Mouse (Mus musculus): ENCODE data around the gene Slfn2.

Gene Slfn2

DNA sequence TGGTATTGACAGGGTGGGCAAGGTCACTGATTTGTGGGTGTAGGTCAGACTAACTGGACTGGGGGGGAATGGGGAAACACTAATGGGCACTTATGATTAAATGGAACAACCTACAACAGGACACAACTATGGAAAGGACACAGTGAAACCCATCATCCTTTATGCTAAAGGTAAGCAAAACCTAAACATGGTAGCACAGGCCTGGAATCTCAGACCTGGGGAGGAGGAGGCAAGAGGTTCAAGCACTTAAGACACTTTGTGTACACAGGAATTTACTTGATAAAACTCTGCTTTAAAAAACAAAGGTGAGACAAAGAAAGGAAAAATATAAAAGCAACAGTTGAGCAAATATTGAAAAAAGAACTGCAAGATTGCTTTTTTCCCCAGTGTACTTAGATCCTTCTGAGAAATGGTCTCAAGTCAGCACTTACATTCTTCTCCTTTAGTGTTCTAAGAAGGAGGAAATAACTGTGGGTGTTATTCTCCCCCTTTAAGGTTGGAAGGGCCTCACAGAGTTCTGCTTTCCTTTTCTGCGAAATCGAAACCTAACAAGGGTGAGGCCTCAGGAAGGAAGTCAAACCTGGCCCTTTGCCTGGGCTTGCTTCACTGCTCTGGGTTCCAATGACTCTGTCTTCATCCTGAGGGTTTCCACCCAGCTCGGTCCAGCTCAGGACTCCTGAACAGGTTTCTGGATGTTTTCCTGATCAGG lies 13.0 kb downstream of the Slfn2 start:
- no peak for DNase-seq (ENCODE audit: low spot score)

DNA sequence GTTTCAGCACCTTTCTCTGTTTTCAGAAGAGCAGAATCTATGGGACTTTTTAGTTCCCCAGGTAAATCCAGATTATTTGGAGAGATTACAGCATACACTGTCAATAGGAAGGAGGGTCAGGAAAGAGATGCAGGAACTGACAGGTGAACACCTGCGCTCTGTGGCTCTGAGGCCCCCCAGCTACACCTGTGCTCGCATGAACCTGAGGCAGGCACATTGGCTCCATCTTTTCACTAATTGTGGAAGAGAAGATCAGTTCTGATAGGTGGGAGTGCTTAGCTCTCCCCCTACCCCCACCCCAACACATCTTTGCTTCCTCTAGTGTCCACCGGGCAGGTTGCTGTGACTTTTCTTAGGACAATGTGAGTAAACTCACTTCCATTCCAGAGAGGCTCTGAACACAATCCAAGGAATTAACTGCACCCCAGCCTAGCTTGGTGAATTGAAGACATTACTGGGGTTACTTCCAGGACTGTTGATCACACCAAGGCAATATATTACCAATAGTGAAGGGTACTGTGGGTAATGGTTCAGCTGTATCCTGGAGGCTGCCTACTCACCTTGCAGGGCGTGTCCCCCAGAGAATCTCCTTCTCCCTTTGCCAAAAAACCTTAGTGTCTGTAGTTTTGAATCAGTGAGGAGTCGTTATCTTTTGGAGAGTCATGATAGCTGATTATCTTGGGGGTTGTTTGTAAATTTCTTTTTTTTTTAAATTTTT lies 13.7 kb downstream of the Slfn2 start:
- no peak for DNase-seq (ENCODE audit: low spot score)

DNA sequence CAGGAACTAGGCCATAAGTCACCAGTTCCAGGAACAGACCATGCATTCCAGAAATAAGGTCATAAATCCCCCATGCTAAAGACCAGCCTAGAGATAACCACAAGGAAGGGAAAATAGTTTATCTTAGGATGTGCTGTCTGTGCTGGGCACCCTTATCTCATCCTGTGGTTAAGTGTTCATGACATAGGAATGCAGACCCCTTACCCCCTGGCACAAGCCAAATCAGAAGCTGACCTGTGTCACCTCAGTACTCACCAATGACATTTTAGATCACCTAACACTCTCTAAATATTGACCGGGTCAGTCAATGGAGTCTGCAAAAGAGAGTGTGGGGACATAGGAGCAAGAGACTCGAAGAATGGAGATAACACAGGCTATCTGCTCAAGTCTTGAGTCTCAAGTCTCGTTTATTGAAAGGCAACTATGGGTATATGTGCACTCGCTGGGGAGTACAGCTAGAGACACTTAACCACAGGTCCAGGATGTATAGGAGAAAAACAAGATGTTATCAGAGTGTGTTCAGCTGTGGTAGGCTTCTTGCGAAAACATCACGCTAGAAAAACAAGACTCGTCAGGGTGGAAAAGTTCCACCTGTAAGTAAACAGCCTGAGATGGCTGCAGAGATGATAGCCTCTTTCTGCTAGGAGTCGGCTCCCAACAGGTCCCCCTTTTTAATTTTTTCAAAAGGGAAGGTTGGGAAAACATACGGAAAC lies 14.7 kb downstream of the Slfn2 start:
- no peak for DNase-seq (ENCODE audit: low spot score)

DNA sequence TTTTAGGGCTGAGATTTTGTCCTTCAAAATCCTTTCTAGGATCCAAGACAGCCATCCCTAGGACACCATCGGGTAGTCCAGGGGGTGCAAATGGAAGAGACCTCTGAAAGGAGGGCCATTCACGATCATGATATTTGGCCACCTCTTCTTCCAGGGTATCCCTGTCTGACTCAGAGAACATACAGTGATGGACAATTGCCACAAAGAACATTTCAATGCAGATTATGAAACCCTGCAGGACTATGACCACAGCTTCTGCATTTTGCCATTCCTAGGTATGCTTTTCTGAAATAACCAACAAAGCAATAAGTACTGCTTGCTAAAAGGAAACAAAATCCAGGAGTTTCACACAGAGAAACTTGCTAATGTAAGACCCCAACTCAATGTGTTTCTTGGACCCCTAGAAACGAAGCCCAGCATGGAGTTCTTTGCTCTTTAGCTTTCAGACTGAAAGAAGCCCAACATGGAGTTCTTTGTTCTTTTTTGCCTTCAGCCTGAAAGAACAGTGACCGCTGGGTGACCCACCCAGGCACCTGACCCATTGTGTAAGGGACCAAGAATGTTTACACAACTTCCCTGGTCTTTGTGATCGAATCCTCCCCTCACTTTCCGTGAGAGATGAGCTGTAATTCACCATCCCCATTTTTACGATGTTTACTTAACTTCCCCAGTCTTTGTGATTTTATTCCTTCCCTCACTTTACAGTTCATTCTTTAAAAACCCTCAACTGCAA lies 18.0 kb downstream of the Slfn2 start:
- DNase-seq (ENCODE audit: low spot score): no peak

DNA sequence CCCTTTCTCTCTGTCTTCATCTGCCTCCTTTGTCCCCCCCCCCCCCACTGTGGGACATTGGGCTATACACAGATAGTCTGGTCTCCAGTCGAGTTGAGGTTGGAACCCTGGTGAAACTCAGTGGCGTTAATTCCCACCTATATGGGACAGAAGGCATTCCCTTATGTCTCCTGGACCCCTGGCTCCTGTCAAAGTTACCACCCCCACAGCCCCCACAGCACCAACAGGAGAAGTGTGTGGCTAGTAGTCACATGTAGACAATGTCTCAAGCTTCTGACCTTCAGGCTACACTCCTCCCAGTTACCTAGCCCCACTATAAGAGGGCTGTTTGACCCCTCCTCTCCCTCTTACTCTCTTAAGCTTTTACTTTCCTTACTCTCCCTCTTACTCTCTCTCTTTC lies 19.2 kb downstream of the Slfn2 start:
- DNase-seq (ENCODE audit: low spot score): no peak

DNA sequence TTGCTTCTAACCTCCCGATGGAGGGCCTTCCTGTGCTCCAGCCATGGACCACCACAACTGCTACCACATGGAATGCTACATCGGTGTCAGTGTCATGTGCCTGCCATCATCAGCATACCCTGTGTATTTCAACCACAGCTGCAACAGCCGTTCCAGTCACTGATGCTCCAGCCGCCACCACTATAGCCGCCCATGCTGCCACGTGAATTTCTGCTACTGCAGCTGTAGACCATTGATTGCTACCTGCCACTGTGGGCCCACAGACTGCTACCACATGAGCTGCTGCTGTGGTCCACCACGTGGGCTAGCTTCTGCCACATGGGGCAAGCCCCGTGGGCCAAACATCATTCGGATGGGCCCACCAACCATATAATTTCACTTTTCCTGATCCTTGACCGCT lies 19.8 kb downstream of the Slfn2 start:
- DNase-seq (ENCODE audit: low spot score): no peak

DNA sequence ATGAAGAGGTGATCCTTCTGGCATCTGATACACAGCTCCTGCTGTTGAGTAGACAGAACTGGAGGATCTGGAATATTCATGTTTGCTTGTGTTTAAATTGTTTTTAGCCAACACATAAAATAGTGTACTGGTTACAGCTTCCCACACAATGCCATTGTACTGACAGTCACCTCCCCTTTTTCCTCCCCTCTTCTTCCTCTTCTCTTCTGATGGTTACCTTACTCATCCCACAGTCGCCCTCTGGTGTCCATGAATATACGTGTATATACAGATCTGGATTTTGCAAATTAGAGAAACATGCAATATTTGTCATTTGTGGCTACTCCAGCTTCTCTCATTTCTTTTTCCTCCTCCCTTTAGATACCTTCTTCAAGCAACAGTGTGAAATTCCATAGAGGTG lies 50.2 kb downstream of the Slfn2 start:
- peak; percentile 23 for DNase-seq (ENCODE audit: low spot score)

DNA sequence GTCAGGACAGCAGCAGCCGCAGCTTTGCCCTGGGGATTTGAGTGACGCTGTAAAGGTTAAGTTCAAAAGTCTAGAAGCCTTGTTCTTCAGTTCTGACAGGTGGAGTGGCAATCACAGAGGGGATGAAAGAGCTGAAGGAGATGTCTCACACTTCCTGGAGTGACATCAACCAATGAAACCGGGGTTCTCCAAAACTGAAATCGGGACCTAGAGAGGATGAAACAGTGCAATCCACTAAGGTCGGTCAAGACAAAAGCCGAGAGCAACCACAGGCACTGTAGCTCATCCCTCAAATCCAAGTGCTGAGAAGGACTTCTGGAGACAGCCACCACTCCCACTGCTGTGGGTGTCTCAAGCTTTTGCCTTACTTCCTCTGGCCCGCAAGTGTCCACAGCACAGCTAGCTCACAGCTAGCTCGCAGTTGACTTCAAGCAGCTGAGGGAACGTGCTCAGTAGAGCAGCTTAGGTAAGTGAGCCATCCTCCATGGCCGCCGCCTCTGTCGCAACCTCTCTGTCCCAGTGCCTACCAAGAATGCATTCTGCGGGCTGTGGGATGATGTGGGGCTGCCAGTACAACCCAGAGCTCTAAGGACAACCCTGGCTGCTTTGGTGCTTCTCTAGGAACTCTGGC lies 51.8 kb downstream of the Slfn2 start, which contains the start of gene Slfn1:
Gene Slfn1 (plus strand): TSS at position 253 of the 631 bp plus-strand sequence.
- no peak for DNase-seq (ENCODE audit: low spot score)

DNA sequence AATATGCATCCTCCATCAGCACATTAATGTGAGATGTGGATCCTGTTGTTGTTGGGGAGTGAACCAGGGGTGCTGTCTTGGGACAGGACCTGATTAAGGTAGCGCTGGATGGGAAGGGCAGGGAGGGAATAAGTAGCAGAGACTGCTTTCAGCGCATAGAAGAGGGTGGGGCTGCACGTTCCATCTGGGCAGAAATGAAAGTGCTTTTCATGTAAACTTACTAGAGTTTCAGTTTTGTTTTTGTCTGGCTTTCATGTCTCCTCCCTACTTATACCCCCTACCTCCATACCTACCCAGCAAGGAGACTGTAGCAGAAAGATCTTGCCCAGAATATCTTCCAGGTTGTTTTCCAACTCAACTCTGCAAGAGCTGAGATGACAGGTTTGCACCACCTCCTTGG lies 53.1 kb downstream of the Slfn2 start:
- no peak for DNase-seq (ENCODE audit: low spot score)

All from left cerebral cortex, adult 11 months (tissue).